Mouse (Mus musculus) forebrain, embryonic 16.5 days (tissue): ENCODE results near the gene Odam. TPM values are rescaled to one million over a fixed set of nuclear protein-coding genes. Genes with fewer than 3 reads are reported as not detected.

ENCODE experiments used
- polyA plus RNA-seq: library from polyadenylated mRNA; unstranded; fragments of >200 nt; fragmentation: Nextera tagmentation; extraction: Ambion mirVana; gene quantifications from 2 replicates; pipeline ENCODE4 v1.2.1, GENCODE M21; 2015

Gene Odam
- polyA plus RNA-seq, 1 experiment from 2014 or later, result not detected

Other genes starting within 250 kb of the Odam start
- not detected in 2 replicates for gene Csn1s1, start 218.8 kb upstream of the Odam start, polyA plus RNA-seq
- gene Csn2, start 185.4 kb upstream of the Odam start, polyA plus RNA-seq, result not detected in 2 replicates
- gene Csn1s2a, start 110.5 kb upstream of the Odam start, polyA plus RNA-seq, result not detected in 2 replicates
- not detected in 2 replicates for gene Csn1s2b, start 76.9 kb upstream of the Odam start, polyA plus RNA-seq
- gene Prr27, start 59.3 kb upstream of the Odam start, polyA plus RNA-seq, result not detected in 2 replicates
- not detected in 2 replicates for gene Csn3, start 40.5 kb downstream of the Odam start, polyA plus RNA-seq
- gene 2310003L06Rik, start 84.4 kb downstream of the Odam start, polyA plus RNA-seq, result not detected in 2 replicates
- gene Gm28434, start 84.5 kb downstream of the Odam start, polyA plus RNA-seq, result not detected in 2 replicates
- not detected in 2 replicates for gene Cabs1, start 94.4 kb downstream of the Odam start, polyA plus RNA-seq
- not detected in 2 replicates for gene Smr3a, start 117.5 kb downstream of the Odam start, polyA plus RNA-seq
- not detected in 2 replicates for gene Smr2, start 201.5 kb downstream of the Odam start, polyA plus RNA-seq
- not detected in 2 replicates for gene Gm11116, start 226.5 kb downstream of the Odam start, polyA plus RNA-seq